Mouse (Mus musculus) liver, postnatal 0 days (tissue): ENCODE results near the gene Slc10a4. TPM values are rescaled to one million over a fixed set of nuclear protein-coding genes. Genes with fewer than 3 reads are reported as not detected.

Source experiments
- ATAC-seq: fragments of 200-750 bp; cut with Nextera tagmentation; 2 replicates; pipeline ENCODE4 v1.8.0; 2017; ENCODE audit warnings: mild to moderate bottlenecking, moderate library complexity
- DNase-seq: peaks from one replicate; pipeline ENCODE4 v3.0.0-alpha.2; 2016
- H3K27ac ChIP-seq: fragments of 300-500 bp; sonication (generic); 2 replicates; pipeline ENCODE4 v1.5.1; 2014; ENCODE audit warnings: antibody characterized with exemption, moderate library complexity, mild to moderate bottlenecking, low read depth
- H3K27me3 ChIP-seq: fragments of 300-500 bp; sonication (generic); 2 replicates; pipeline ENCODE4 v1.6.1; 2014; ENCODE audit warnings: low read length, control low read depth, mixed read lengths; ENCODE audit not compliant: insufficient read depth
- H3K36me3 ChIP-seq: fragments of 300-500 bp; sonication (generic); replicated peaks from 2 replicates; pipeline ENCODE4 v1.6.1; 2014; ENCODE audit warnings: mild to moderate bottlenecking, control low read depth, low read length, moderate library complexity, mixed read lengths; ENCODE audit not compliant: insufficient read depth
- H3K4me1 ChIP-seq: fragments of 300-500 bp; sonication (generic); 2 replicates; pipeline ENCODE4 v1.6.1; 2014; ENCODE audit warnings: antibody characterized with exemption, mild to moderate bottlenecking, control low read depth; ENCODE audit not compliant: insufficient read depth
- H3K4me2 ChIP-seq: fragments of 300-500 bp; sonication (generic); 2 replicates; pipeline ENCODE4 v1.6.1; 2014; ENCODE audit warnings: low read depth, mild to moderate bottlenecking, low read length, moderate library complexity, mixed read lengths
- H3K4me3 ChIP-seq: fragments of 300-500 bp; sonication (generic); 2 replicates; pipeline ENCODE4 v1.5.1; 2014; ENCODE audit warnings: low read depth, low read length
- H3K9ac ChIP-seq: fragments of 300-500 bp; sonication (generic); replicated peaks from 2 replicates; pipeline ENCODE4 v1.6.1; 2014; ENCODE audit warnings: mild to moderate bottlenecking, moderate library complexity
- H3K9me3 ChIP-seq: fragments of 300-500 bp; sonication (generic); 2 replicates; pipeline ENCODE4 v1.6.1; 2016; ENCODE audit warnings: mild to moderate bottlenecking, control low read depth, low read length, mixed read lengths
- CTCF ChIP-seq: sonication (generic); IDR thresholded peaks from 2 replicates; pipeline ENCODE4 v1.5.1; 2016; ENCODE audit warnings: antibody characterized with exemption, low read depth
- EP300 ChIP-seq: IDR thresholded peaks from 2 replicates; pipeline ENCODE4 v1.6.1; 2016; ENCODE audit warnings: antibody characterized with exemption, low read depth, mild to moderate bottlenecking
- WGBS: fragments of 180-500 bp; shearing (Covaris S2); extraction: QIAGEN DNeasy Blood & Tissue Kit; methylation state at CpG from one replicate; pipeline ENCODE4 v1.1.7; 2014; ENCODE audit not compliant: insufficient replicate concordance; 5-methylcytosine and 5-hydroxymethylcytosine counted together
- polyA plus RNA-seq: library from polyadenylated mRNA; unstranded; fragments of >200 nt; fragmentation: Nextera tagmentation; extraction: Ambion mirVana; gene quantifications from 2 replicates; pipeline ENCODE4 v1.2.1, GENCODE M21; 2015

Gene Slc10a4
- polyA plus RNA-seq, 1 experiment from 2014 or later: not detected

DNA sequence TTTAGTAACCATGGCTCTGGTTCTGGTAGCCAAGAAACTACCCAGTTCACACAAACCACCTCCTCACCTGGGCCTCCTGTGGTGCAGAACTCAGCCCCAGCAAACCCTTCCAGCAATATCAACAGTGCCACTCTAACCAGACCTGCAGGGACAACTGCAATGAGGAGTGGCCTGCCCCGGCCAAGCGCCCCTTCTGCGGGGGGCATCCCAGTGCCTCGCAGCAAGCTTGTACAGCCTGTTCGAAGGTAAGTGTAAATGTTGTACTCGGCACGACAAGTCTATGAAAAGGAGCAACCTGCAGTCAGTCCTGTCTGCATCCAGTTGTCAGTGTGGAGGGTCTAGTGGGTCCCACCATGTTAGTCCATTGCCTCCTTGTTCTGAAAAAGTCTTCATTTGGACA is 32.1 kb upstream of the Slc10a4 start, which contains the start of gene Gm10135:
TSS of gene Gm10135 (minus strand) at position 101 of the 400 bp plus-strand sequence.
- no peak for TF ChIP-seq CTCF
- no peak for TF ChIP-seq EP300
- Histone ChIP-seq H3K4me3 (no peak within 1 kb of the TSS), H3K27me3 (no peaks in the 10 kb centered on the region), H3K9me3 (no peaks in the 10 kb centered on the region), H3K4me2 (no peak within 1 kb of the TSS), H3K36me3 (peaks cover 17% of the 10 kb centered on the region; the same call in 1 of the 2 replicates), H3K9ac (no peak within 1 kb of the TSS), H3K4me1 (no peaks in the 10 kb centered on the region), H3K27ac (no peak within 1 kb of the TSS)
- DNase-seq (no peak), ATAC-seq (no peak)
- WGBS: 90% methylated on average over 7 of the region's 7 CpGs

GRCm38 (mm10) chr5:72975996-72976395 is 30.7 kb upstream of the Slc10a4 start:
- Histone ChIP-seq H3K9ac (no peak overlapping the region), H3K4me1 (no peaks in the 10 kb centered on the region), H3K27me3 (no peaks in the 10 kb centered on the region), H3K4me3 (no peak overlapping the region), H3K27ac (no peak overlapping the region), H3K4me2 (no peak overlapping the region), H3K9me3 (no peaks in the 10 kb centered on the region), H3K36me3 (peaks cover 18% of the 10 kb centered on the region; the same call in 1 of the 2 replicates)
- TF ChIP-seq CTCF: no peak
- TF ChIP-seq EP300: no peak
- no peak for ATAC-seq
- WGBS: 78% methylated on average over 6 of the region's 6 CpGs
- DNase-seq: no peak

GRCm38 (mm10) chr5:72976539-72976938 is 30.1 kb upstream of the Slc10a4 start:
- DNase-seq (no peak), ATAC-seq (no peak)
- H3K27ac ChIP-seq: no peak overlapping the region
- no peak overlapping the region for H3K4me2 ChIP-seq
- no peaks in the 10 kb centered on the region for H3K27me3 ChIP-seq
- no peak overlapping the region for H3K9ac ChIP-seq
- no peak overlapping the region for H3K4me3 ChIP-seq
- TF ChIP-seq CTCF (no peak), EP300 (no peak)
- peaks cover 18% of the 10 kb centered on the region; the same call in 1 of the 2 replicates for H3K36me3 ChIP-seq
- WGBS: 73% methylated on average over 4 of the region's 4 CpGs
- no peaks in the 10 kb centered on the region for H3K4me1 ChIP-seq
- H3K9me3 ChIP-seq: no peaks in the 10 kb centered on the region

DNA sequence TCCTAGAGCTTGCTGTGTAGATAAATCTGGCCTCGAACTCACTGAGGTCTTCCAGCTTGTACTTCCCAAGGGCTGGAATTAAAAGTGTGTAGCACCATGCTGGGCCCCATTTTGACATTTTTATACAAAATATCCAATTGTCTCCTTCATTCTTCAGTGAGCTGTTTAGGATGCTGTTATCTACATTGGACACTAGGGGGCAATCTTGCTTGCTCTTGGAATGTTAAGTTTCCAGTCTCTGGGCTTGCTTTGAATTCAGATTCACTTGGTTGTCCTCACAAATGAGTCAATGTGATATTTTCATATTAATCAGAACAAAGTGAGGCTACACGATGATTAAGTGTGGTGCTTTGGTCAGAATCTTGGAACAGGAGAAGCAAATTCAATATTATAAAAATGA is 22.6 kb upstream of the Slc10a4 start:
- 6% methylated on average over 2 of the region's 2 CpGs for WGBS
- DNase-seq (no peak), ATAC-seq (no peak)
- TF ChIP-seq CTCF (peak; percentile 88), EP300 (no peak)
- H3K4me3 ChIP-seq: no peak overlapping the region
- no peak overlapping the region for H3K27ac ChIP-seq
- 0 out of 2 replicates have a peak, but pooled peaks cover 6% of the 10 kb centered on the region for H3K36me3 ChIP-seq
- H3K4me2 ChIP-seq: no peak overlapping the region
- no peaks in the 10 kb centered on the region for H3K4me1 ChIP-seq
- H3K27me3 ChIP-seq: no peaks in the 10 kb centered on the region
- H3K9ac ChIP-seq: no peak overlapping the region
- H3K9me3 ChIP-seq: no peaks in the 10 kb centered on the region

DNA sequence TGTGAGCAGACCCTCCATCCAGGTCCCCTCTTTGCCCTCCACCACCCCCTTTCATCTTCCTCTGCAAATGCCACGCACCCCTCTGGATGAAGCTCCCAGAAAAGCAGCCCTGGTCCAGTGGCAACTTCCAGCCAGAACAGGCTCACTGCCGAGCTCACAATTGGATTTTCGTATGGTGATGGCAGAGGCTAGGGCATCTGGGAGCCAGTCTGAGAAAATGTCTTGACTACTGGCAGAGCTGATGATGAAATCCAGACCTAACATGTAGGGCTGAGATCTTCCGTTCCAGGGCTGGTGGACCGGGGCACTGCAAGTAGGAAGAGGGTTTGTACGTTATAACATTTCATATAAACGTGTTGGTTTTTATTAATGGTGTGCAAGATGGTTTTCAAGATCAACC is 18.9 kb upstream of the Slc10a4 start:
- no peak overlapping the region for H3K27ac ChIP-seq
- DNase-seq (no peak), ATAC-seq (no peak)
- H3K36me3 ChIP-seq: no peaks in the 10 kb centered on the region
- WGBS: 81% methylated on average over 7 of the region's 7 CpGs
- no peak overlapping the region for H3K9ac ChIP-seq
- no peaks in the 10 kb centered on the region for H3K9me3 ChIP-seq
- no peaks in the 10 kb centered on the region for H3K4me1 ChIP-seq
- no peak overlapping the region for H3K4me2 ChIP-seq
- TF ChIP-seq EP300 (no peak), CTCF (no peak)
- no peaks in the 10 kb centered on the region for H3K27me3 ChIP-seq
- no peak overlapping the region for H3K4me3 ChIP-seq

GRCm38 (mm10) chr5:72989756-72990155 is 16.9 kb upstream of the Slc10a4 start:
- H3K4me3 ChIP-seq: no peak overlapping the region
- H3K9me3 ChIP-seq: no peaks in the 10 kb centered on the region
- no peak overlapping the region for H3K9ac ChIP-seq
- no peaks in the 10 kb centered on the region for H3K36me3 ChIP-seq
- DNase-seq: no peak
- no peaks in the 10 kb centered on the region for H3K4me1 ChIP-seq
- H3K27ac ChIP-seq: no peak overlapping the region
- H3K27me3 ChIP-seq: no peaks in the 10 kb centered on the region
- WGBS: 75% methylated on average over 8 of the region's 8 CpGs
- TF ChIP-seq CTCF (no peak), EP300 (no peak)
- ATAC-seq: no peak
- no peak overlapping the region for H3K4me2 ChIP-seq

DNA sequence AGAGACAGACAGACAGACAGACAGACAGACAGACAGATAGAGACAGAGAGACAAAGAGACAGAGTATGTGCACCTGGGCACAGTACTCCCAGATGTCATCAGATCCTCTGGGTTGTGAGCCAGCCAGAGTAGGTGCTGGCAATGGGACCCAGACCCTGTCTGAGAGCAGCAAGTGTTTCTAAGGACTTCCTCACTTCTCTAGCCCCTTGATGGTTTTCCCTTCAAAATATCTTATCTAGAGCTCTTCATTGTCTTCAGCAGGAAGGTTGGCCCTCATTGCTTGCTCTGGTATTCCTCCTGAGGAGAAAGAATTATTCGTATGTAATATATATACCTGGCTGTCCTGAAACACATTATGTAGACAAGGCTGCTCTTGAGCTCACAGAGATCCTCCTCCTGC is 14.2 kb upstream of the Slc10a4 start:
- no peak overlapping the region for H3K9ac ChIP-seq
- H3K4me3 ChIP-seq: no peak overlapping the region
- no peaks in the 10 kb centered on the region for H3K9me3 ChIP-seq
- H3K27ac ChIP-seq: no peak overlapping the region
- ATAC-seq (no peak), DNase-seq (no peak)
- no peaks in the 10 kb centered on the region for H3K27me3 ChIP-seq
- H3K4me1 ChIP-seq: no peaks in the 10 kb centered on the region
- no peak for TF ChIP-seq CTCF
- no peak for TF ChIP-seq EP300
- no peaks in the 10 kb centered on the region for H3K36me3 ChIP-seq
- no peak overlapping the region for H3K4me2 ChIP-seq
- WGBS: 77% methylated on average over 1 of the region's 1 CpGs
